Mouse (Mus musculus) layer of hippocampus, postnatal 36 days (tissue): Measurements from ENCODE around the gene Slc25a38. TPM values are rescaled to one million over a fixed set of nuclear protein-coding genes. Genes with fewer than 3 reads are reported as not detected.

ENCODE experiments used
- DNase-seq, 2 experiments: peaks; one replicate each; pipeline ENCODE4 v3.0.0; 2022
- total RNA-seq, 2 experiments: library from RNA; stranded (reverse); gene quantifications; 2 replicates each; pipeline ENCODE4 v1.2.3; 2021

The Slc25a38 gene
- total RNA-seq, 2 experiments from 2014 or later, result 26.9 to 29.1 TPM

- no peak for DNase-seq
Measured at GRCm38 (mm10) chr9:120149222-120149828, 39.2 kb downstream of the Slc25a38 start, which contains the start of gene Mobp. Gene Mobp, plus strand, starts transcription at chr9:120149707.

- no peak for DNase-seq
Measured at GRCm38 (mm10) chr9:120151152-120151551, 41.0 kb downstream of the Slc25a38 start.

GRCm38 (mm10) chr9:120151906-120152399 lies 41.8 kb downstream of the Slc25a38 start:
- no peak for DNase-seq

GRCm38 (mm10) chr9:120158047-120158446 lies 47.9 kb downstream of the Slc25a38 start:
- no peak for DNase-seq

GRCm38 (mm10) chr9:120163862-120164261 lies 53.7 kb downstream of the Slc25a38 start:
- no peak for DNase-seq

GRCm38 (mm10) chr9:120167826-120168225 lies 57.7 kb downstream of the Slc25a38 start:
- DNase-seq, result no peak

- peak; percentile 55 to 66 for DNase-seq
Measured at GRCm38 (mm10) chr9:120171295-120171694, 61.1 kb downstream of the Slc25a38 start.

Other genes with a start within 250 kb of the Slc25a38 start
- 10 to 100 TPM; 69.2 to 79.7 TPM for gene Wdr48, start 215.5 kb upstream of the Slc25a38 start, total RNA-seq
- gene Gorasp1, start 172.8 kb upstream of the Slc25a38 start, total RNA-seq, result 10 to 100 TPM; 33.4 to 35.2 TPM
- under 1 TPM; 0.80 to 0.86 TPM for gene Ttc21a, start 172.8 kb upstream of the Slc25a38 start, total RNA-seq
- 10 to 100 TPM; 12.8 to 15.5 TPM for gene Csrnp1, start 125.7 kb upstream of the Slc25a38 start, total RNA-seq
- under 1 TPM; 0.05 to 0.20 TPM for gene Xirp1, start 86.8 kb upstream of the Slc25a38 start, total RNA-seq
- gene Cx3cr1, start 40.5 kb upstream of the Slc25a38 start, total RNA-seq, result 10 to 100 TPM; 29.0 to 30.9 TPM
- not detected for gene Ccr8, start 18.3 kb upstream of the Slc25a38 start, total RNA-seq
- 100 to 1,000 TPM; 428 to 437 TPM for gene Rpsa, start 17.3 kb downstream of the Slc25a38 start, total RNA-seq
- gene Mobp, start 39.3 kb downstream of the Slc25a38 start, total RNA-seq, result 100 to 1,000 TPM; 456 to 539 TPM
- 10 to 100 TPM; 54.2 to 55.2 TPM for gene Myrip, start 191.1 kb downstream of the Slc25a38 start, total RNA-seq